Mouse (Mus musculus): ENCODE data around the gene Ipo5.

DNA sequence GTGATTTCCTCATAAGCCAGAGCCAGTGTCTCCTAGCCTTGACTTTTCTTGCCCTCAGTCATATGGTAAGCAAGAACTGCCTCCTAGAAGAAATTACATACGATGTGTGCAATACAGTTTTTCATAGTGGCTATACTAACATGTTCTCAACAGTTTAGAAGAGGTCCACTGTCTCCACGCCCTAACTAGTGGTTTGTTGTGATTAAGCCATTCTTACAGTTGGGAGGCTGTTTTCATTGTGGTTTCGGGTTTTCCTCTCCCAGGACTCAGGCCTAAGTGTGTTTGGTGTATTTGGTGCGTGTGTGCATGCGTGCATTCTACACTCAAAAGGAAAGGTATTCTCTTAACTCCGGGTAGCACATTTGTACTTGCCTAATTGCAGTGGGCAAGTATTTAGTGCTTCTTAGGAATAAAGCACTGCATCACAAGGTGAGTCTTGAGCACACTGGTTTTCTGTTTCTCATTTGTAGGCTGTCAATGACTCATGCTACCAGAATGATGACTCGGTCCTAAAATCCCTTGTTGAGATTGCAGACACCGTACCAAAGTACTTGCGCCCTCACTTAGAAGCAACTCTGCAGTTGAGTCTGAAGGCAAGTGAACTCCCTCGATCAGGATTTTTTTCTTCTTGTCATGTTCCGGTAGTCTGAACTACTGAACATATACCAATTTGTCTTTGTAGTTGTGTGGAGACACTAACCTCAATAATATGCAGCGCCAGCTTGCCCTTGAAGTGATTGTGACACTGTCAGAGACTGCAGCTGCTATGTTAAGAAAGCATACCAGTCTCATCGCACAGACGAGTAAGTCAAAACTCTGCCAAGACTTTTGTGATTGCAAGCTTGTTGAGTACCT lies 14.9 kb downstream of the Ipo5 start:
- TF ChIP-seq CTCF (conservative IDR thresholded peaks at IDR 0.05 in 1 of 2, IDR thresholded peaks at IDR 0.05 in 1 of 2; ENCODE audit: low read depth in 2 of 2, low read length in 2 of 2) (no peak), NRF1 (IDR thresholded peaks at IDR 0.05; ENCODE audit: low read depth, low read length) (no peak), ELF1 (IDR thresholded peaks at IDR 0.05; ENCODE audit: low read depth, low read length) (no peak), MEF2A (IDR thresholded peaks at IDR 0.05; ENCODE audit: borderline replicate concordance, low read depth, low read length) (no peak), POLR2A (IDR thresholded peaks at IDR 0.05; ENCODE audit: low read depth, low read length) (no peak), CHD1 (IDR thresholded peaks at IDR 0.05; ENCODE audit: low read depth, low read length) (no peak)
